Mouse (Mus musculus) CD4-positive, CD25-positive, alpha-beta regulatory T cell, adult 2 months (primary cell): Measurements from ENCODE around the gene Washc4.
"Not testable (repeated sequence)": the region's sequence is repeated elsewhere in the genome, so short reads cannot be mapped to it uniquely, and the experiment has no call there.

Source experiments
- DNase-seq: peaks from one replicate; pipeline ENCODE4 v3.0.0-alpha.2; 2012; ENCODE audit warnings: low read depth, low spot score

The Washc4 gene

DNA sequence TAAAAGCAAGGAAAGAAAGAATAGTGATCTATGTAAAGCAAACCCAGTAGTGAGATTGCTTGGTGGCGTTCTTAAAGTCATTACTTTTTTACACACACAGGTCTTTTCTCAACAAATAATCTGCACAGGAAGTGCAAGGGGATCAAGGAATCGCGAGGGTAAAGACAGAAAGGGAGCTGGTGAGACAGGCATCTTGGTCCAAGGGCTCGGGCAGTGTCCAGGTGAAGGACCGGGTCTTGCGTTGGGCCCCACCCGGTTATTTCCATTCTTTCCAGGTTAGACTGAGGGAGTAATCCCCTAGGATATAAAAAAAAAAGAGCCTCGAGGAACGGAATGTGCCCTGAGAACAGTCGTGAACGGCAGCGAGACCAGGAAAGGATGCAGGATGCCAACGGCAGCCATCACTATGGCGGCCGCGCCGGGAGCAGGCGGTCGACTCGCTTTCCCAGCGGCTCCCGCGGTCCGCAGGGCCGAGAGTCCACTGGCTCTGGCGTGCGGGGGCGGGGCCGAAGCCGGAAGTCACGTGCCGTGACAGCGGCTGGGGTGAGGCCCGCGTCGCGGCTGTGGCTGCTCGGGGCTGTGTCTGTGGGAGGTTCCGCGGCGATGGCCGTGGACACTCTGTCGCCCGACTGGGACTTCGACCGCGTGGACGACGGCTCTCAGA, at the start of gene Washc4:
Gene Washc4, plus strand, starts transcription at position 314 of the 664 bp plus-strand sequence.
- peak; percentile 91 for DNase-seq

- no peak for DNase-seq
Observed at GRCm38 (mm10) chr10:83497321-83497720, 46.2 kb upstream of the Washc4 start.

GRCm38 (mm10) chr10:83508962-83509660, 34.4 kb upstream of the Washc4 start:
- DNase-seq, result peak; percentile 61

- no peak for DNase-seq
Observed at GRCm38 (mm10) chr10:83511304-83511703, 32.2 kb upstream of the Washc4 start.

GRCm38 (mm10) chr10:83513736-83514135, 29.8 kb upstream of the Washc4 start:
- DNase-seq, result no peak

- DNase-seq, result peak; percentile 30
Observed at GRCm38 (mm10) chr10:83520990-83521389, 22.6 kb upstream of the Washc4 start.

- not testable (repeated sequence) for DNase-seq
Observed at GRCm38 (mm10) chr10:83524238-83524637, 19.3 kb upstream of the Washc4 start.

DNA sequence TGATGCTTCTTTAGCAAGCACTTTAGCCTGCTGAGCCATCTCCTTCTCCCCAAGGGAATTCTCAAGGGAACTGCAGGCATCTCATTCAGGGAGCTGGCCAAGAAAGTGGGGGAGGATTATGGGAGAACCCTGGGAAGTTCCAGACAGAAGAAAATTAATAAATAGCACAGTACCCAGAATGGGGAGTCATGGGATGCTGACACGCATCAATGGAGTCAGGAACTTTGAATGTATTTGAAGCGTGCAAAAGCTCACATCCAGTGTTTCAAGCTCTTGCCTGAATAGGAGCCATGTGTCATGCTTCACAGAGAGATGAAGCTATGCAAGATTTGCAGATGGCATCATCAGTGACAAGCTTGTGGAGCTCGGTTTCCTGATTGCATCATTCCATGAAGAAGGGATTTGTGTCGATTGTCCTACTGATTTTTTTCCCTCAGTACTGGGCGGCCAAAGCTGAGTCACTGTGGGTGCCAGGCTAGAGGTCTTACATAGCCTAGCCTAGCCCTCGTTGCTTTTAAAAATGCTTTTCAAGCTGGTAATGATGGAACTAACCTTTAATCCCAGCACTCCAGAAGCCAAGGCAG, 13.1 kb upstream of the Washc4 start:
- no peak for DNase-seq

GRCm38 (mm10) chr10:83533258-83533909, 10.2 kb upstream of the Washc4 start:
- peak; percentile 7 for DNase-seq

DNA sequence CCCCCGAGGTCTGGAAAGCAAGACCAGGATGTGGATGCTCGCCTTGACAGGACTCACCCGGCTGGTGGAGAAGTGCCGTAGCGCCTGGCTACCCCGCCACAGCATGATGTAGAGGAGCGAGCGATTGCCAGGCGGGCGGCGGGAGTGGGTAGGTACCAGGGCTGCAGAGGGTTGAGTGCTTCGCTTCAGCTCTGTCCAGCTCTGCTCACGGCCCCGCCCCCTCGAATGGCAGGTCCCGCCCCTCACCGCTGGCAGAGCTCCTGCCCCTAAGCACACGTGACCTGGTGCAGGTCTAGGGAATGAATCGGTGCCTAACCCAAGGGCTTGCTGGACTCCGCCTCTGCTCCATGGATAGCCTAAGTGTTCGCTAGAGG, 9.7 kb upstream of the Washc4 start, which contains the start of gene Aldh1l2:
Gene Aldh1l2, minus strand, starts transcription at position 231 of the 374 bp plus-strand sequence.
- peak; percentile 67 for DNase-seq

- DNase-seq, result peak; percentile 24
Observed at GRCm38 (mm10) chr10:83536436-83536835, 7.1 kb upstream of the Washc4 start.

DNA sequence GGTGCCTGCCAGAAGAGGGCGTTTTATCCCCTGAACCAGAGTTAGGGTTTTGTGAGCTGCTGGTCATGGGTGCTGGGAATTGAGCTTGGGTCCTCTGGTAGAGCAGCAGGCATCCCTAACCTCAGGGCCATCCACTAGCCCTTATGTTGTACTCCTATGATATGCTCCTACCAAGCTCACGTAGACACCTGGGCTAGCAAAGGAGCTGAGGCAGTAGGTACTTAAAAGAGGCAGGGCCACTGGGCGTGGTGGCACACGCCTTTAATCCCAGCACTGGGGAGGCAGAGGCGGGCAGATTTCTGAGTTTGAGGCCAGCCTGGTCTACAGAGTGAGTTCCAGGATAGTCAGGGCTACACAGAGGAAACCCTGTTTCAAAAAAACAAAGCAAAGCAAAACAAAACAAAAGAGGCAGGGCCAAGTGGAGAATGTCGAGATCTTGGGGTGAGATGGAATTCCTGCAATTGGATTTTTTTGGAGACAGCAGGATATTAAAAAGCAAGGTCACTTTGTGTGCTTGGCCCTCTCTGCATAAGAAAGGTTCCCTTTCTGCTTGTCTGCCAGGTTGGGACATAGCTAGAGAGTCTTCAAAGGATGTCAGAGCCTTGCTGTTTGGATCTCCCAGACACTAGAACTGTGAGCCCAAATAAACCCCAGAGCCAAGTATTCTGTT, 4.1 kb upstream of the Washc4 start:
- DNase-seq, result no peak

- no peak for DNase-seq
Observed at GRCm38 (mm10) chr10:83540092-83540491, 3.5 kb upstream of the Washc4 start.

DNA sequence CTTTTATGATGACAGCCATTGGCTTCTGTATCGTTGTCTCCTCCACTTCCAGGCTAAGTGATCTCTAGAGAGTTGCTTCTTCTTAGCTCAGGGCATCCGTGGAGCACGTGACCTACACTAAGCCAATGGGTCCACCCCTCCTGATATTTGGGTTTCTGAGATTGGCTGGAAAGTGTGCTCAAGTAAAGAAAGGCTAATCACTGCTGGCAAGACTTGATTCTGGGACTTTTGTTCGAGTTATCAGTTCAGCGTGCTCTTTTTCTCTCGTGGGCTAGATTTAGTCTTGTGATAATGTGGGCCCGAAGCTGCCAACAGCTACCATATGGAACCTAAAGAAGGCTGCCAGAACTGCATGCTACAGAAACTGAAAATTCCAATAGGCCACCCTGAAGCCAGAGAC, 1.3 kb upstream of the Washc4 start:
- DNase-seq, result no peak

DNA sequence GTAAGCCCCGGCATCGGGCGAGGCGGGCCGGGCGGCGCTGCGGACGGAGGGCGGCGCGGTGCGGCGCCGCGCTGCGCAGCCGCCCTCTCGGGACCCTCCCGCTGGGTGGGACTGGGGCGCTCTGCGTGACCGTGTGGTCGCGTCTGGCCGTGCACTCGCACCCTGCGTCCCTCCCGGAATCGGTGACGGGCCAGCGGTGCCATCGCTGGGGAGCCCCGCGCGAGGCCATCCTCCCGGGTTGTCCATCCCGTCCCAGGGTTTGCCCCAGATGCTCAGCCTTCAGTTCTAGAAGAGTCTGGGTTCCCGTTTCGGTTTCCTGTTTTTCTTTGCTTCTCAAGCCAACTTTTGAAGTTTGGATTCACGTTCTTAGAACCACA, 539 bp downstream of the Washc4 start:
- peak; percentile 60 for DNase-seq

GRCm38 (mm10) chr10:83545341-83545740, 1.8 kb downstream of the Washc4 start:
- no peak for DNase-seq

DNA sequence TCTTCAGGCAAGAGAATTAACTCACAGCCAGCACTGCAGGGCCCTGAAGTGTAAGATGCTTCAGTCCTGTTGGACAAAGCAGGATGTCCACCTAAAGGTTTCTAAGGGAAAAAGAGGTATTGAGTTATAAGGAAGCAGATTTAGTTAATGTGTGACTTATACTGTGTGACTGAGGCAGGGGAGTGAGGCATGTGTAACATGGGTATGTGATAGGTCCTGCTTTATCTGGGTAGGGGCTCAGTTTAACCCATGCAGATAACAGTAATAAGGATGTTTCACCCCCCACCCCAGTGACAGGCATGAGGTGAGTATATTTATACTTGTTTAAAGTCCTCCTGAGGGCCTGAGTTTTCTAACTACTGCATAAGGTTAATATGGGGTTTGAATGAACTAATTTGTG, 19.5 kb downstream of the Washc4 start:
- no peak for DNase-seq

DNA sequence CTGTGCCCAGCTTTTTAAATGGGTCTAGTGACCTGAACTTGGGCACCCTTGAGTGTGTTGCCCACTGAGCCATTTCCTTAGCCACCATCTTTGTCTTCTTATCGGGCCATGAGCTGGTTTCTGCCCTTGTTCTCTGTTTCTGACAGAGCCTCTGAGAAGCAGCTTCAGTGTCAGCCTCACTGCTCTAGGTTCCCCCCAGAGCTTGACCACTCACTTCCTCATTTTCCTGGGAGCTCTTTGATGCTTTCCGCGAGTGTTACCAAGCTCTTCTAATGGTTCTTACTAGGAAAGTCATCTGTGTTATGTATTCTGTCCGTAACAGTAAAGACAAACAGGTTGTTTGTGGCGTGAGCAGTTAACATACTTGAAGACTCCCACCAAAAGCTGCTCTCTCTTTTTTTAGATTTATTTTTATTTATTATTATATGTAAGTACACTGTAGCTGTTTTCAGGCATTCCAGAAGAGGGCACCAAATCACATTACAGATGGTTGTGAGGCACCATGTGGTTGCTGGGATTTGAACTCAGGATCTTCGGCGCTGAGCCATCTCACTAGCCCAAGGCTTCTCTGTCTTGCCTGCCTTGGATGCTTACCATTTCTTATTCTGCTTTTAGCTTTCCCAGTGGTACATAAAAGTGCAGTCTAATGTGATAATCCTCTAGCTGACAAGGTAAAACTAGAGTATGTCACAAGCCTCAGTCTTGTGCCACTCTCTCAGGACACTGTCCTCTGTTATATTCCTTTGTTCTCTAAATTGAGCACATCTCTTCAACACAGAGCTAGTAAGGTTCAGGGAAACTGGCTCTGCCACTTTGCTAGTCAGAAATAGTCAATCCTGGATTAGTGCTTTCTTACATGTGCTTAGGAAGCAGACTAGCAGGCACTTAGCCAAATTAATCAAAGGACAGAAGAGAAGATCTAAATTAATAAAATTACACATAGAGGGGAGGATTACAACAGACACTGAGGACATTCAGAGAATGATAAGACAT, 22.2 kb downstream of the Washc4 start:
- no peak for DNase-seq

GRCm38 (mm10) chr10:83590801-83591200, 47.2 kb downstream of the Washc4 start:
- DNase-seq, result peak; percentile 11

GRCm38 (mm10) chr10:83592616-83593015, 49.1 kb downstream of the Washc4 start:
- DNase-seq, result no peak

GRCm38 (mm10) chr10:83594526-83594925, 51.0 kb downstream of the Washc4 start:
- no peak for DNase-seq
